8 mouse cellular contexts compared by ENCODE assay signal in the genomic region with DNA sequence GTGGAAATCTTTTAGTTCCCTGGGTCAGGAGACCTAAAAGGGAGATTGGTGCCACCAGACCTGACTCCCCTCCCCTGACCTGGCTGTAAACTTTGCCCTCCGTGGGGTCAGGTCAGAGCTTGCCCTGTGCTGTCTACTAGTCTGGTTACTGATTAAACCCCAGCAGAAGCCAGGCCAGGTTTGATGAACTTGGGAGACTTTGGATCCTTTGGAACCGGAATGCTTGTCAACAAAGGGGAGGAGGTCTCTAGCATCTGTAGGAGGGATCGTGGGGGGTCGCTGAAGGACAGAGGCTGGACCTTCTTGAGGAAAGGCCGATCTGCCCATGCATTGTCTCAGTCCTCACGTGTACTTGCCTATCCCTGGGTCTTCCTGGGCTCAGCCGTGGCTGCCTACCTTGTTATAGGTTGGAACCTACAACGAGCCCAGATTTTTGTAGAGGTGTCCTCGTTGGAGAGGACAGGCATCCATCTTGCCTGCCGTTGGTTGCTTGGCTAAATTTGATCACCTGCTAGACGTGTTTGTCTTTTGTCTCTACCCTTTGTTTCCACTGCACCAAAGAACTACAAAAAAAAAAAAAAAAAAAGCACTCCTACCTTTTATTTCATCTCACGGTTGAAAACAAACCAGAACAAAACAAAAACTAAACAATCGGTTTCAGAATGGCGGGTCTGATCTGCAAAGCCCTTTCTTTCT. TPM values are rescaled to one million over a fixed set of nuclear protein-coding genes. Genes with fewer than 3 reads are reported as not detected.
DNase-seq lines count a peak whose midpoint lies in the region; ATAC-seq and TF ChIP-seq lines count a peak whose summit lies in the region.

No protein-coding gene starts in this region.

- WGBS in forebrain, embryonic 10.5 days: 20% methylated on average over 14 of the region's 14 CpGs
- WGBS in kidney, embryonic 16.5 days: 26% methylated on average over 14 of the region's 14 CpGs
- 14% methylated on average over 14 of the region's 14 CpGs for WGBS in midbrain, postnatal 0 days

- H3K36me3 ChIP-seq in forebrain, embryonic 10.5 days (replicated peaks): peaks cover 14% of the 10 kb centered on the region
- H3K36me3 ChIP-seq in kidney, embryonic 16.5 days (ENCODE audit: insufficient read depth, low read length): no peaks in the 10 kb centered on the region
- H3K36me3 ChIP-seq in midbrain, postnatal 0 days (ENCODE audit: insufficient read depth, low read length): no peaks in the 10 kb centered on the region

- H3K27me3 ChIP-seq in forebrain, embryonic 10.5 days (ENCODE audit: poor library complexity, severe bottlenecking): peaks cover under 1% of the 10 kb centered on the region
- H3K27me3 ChIP-seq in kidney, embryonic 16.5 days (ENCODE audit: insufficient read depth, low read length): no peaks in the 10 kb centered on the region
- no peaks in the 10 kb centered on the region for H3K27me3 ChIP-seq in midbrain, postnatal 0 days (ENCODE audit: insufficient read depth, low read length)

- no peak overlapping the region for H3K9ac ChIP-seq in kidney, embryonic 16.5 days (replicated peaks; ENCODE audit: low read length)
- H3K9ac ChIP-seq in midbrain, postnatal 0 days (replicated peaks; ENCODE audit: low read length, poor library complexity, severe bottlenecking): peak overlapping the region; percentile 95

- peak overlapping the region; percentile 95 for H3K27ac ChIP-seq in forebrain, embryonic 10.5 days
- peak overlapping the region; percentile 51 for H3K27ac ChIP-seq in kidney, embryonic 16.5 days (ENCODE audit: low read length)
- H3K27ac ChIP-seq in midbrain, postnatal 0 days (ENCODE audit: low read depth, low read length): peak overlapping the region; percentile 64

- H3K4me1 ChIP-seq in forebrain, embryonic 10.5 days: peaks cover 68% of the 10 kb centered on the region
- H3K4me1 ChIP-seq in kidney, embryonic 16.5 days (ENCODE audit: insufficient read depth, low read length): peaks cover 59% of the 10 kb centered on the region
- H3K4me1 ChIP-seq in midbrain, postnatal 0 days (ENCODE audit: insufficient read depth, low read length): peaks cover 17% of the 10 kb centered on the region

- TF ChIP-seq CTCF in midbrain, postnatal 0 days (IDR thresholded peaks at IDR 0.05): no peak

- H3K4me3 ChIP-seq in forebrain, embryonic 10.5 days: peak overlapping the region; percentile 94
- peak overlapping the region; percentile 15 for H3K4me3 ChIP-seq in kidney, embryonic 16.5 days (ENCODE audit: low read length)
- H3K4me3 ChIP-seq in midbrain, postnatal 0 days (ENCODE audit: low read depth, low read length): peak overlapping the region; percentile 82

- DNase-seq in cerebellum, postnatal 14 days: peak; percentile 22 to 23
- DNase-seq in cerebellum, adult 9-11 months: no peak
- no peak for DNase-seq in forebrain, embryonic 10.5 days (ENCODE audit: extremely low spot score, low spot score)
- no peak for DNase-seq in midbrain, postnatal 0 days (ENCODE audit: low spot score)
- DNase-seq in left cerebral cortex, adult 11 months (ENCODE audit: low spot score): no peak
- no peak for DNase-seq in ovary, adult 18-20 months (ENCODE audit: low spot score)
- DNase-seq in spleen, adult 12 weeks (ENCODE audit: low spot score): no peak

- ATAC-seq in kidney, embryonic 16.5 days (ENCODE audit: low FRiP score, low TSS enrichment): no peak
- ATAC-seq in midbrain, postnatal 0 days (ENCODE audit: low FRiP score): no peak

- H3K9me3 ChIP-seq in forebrain, embryonic 10.5 days: no peaks in the 10 kb centered on the region
- no peaks in the 10 kb centered on the region for H3K9me3 ChIP-seq in kidney, embryonic 16.5 days (ENCODE audit: low read length)
- no peaks in the 10 kb centered on the region for H3K9me3 ChIP-seq in midbrain, postnatal 0 days (ENCODE audit: low read length)

- H3K4me2 ChIP-seq in kidney, embryonic 16.5 days (replicated peaks; ENCODE audit: low read depth, low read length): peak overlapping the region; percentile 85
- H3K4me2 ChIP-seq in midbrain, postnatal 0 days (ENCODE audit: low read depth, low read length, poor library complexity, severe bottlenecking): peak overlapping the region; percentile 93

RNA-seq across cellular contexts. Expression of a gene that starts 3.5 kb away (rescaled TPM):
- polyA plus RNA-seq in forebrain, embryonic 10.5 days (2016; fragmentation: Nextera tagmentation; extraction: Ambion mirVana): 8.0 and 9.8 TPM in 2 replicates
- polyA plus RNA-seq in kidney, embryonic 16.5 days (2015; fragmentation: Nextera tagmentation; extraction: Ambion mirVana): 20.4 and 21.0 TPM in 2 replicates
- 266 and 287 TPM in 2 replicates for total RNA-seq in midbrain, postnatal 0 days (2014; rRNA removed)
- polyA plus RNA-seq in midbrain, postnatal 0 days (2015; fragmentation: Nextera tagmentation; extraction: Ambion mirVana): 197 and 212 TPM in 2 replicates

Comparison
In these comparisons a context has a peak if more than half of its experiments do, and no peak if none do; other contexts are left out.
1. DNase-seq: peak in cerebellum, postnatal 14 days (2 of 2); none in cerebellum, adult 9-11 months (single experiment), forebrain, embryonic 10.5 days (single experiment), midbrain, postnatal 0 days (single experiment), left cerebral cortex, adult 11 months (single experiment), ovary, adult 18-20 months (single experiment) and spleen, adult 12 weeks (single experiment).
2. H3K4me3 ChIP-seq: peak in every context shown above with its lines; median percentile 94 in forebrain, embryonic 10.5 days; 82 in midbrain, postnatal 0 days; 15 in kidney, embryonic 16.5 days.
3. Peak in every context shown above with its lines, with median percentiles within 50 percentile points of each other: H3K27ac ChIP-seq.